Mouse (Mus musculus): ENCODE measurements at regions not wholly inside any gene's neighbourhood (a gene's known extent, or its start where the extent isn't known, plus 50 kb on each side); places are given as distances from the start of the nearest gene placed in this dataset. TPM values are rescaled to one million over a fixed set of nuclear protein-coding genes. Genes with fewer than 3 reads are reported as not detected.

DNA sequence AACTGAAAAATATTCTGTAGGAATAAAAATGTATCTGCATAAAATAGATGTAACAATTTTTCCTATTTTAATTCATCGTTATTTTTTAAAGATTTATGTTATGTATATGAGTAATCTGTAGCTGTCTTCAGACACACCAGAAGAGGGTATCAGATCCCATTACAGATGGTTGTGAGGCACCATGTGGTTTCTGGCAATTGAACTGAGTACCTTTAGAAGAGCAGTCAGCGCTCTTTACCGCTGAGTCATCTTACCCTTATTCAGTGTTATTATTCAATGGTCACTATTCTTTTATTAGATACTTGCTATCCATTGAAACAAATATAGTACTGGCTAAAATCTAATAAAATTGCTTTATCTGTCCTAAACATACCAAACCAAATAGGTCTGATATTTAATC, 820.7 kb upstream of the Nrxn1 start:
- ATAC-seq (ENCODE audit: insufficient read depth) (no peak), DNase-seq (no peak)
- Histone ChIP-seq H3K27ac (ENCODE audit: low read depth) (no peak overlapping the region), H3K9ac (no peak overlapping the region), H3K27me3 (ENCODE audit: insufficient read depth, low read length) (no peaks in the 10 kb centered on the region), H3K4me2 (no peak overlapping the region), H3K4me1 (ENCODE audit: insufficient read depth) (no peaks in the 10 kb centered on the region), H3K36me3 (ENCODE audit: insufficient read depth) (no peaks in the 10 kb centered on the region), H3K4me3 (ENCODE audit: low read depth, low read length) (no peak overlapping the region), H3K9me3 (ENCODE audit: low read depth, low read length) (no peaks in the 10 kb centered on the region)
- 89% methylated on average over 3 of the region's 3 CpGs for WGBS
- no peak for TF ChIP-seq CTCF (IDR thresholded peaks at IDR 0.05; ENCODE audit: low read depth)

DNA sequence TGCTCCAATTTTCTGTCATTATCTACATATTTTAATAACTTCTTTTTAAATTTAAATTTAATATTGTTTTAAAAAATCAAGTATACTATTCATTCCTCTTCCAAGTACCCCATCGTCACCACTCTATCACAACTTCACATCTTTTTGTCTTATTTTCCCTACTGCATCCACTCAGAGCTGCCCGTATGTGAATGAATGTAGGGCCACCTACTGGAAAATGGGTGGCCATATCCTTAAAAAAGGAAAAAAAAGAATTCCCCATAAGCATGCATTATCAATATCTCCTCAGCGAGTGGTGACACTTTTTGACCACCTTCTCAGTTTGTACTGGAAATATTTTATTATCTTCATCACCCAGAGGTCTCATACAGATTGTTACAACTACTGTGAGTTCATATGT, 810.2 kb upstream of the Nrxn1 start:
- ATAC-seq (ENCODE audit: insufficient read depth) = no peak
- Histone ChIP-seq H3K9ac (no peak overlapping the region), H3K4me3 (ENCODE audit: low read depth, low read length) (no peak overlapping the region), H3K4me2 (no peak overlapping the region), H3K4me1 (ENCODE audit: insufficient read depth) (no peaks in the 10 kb centered on the region), H3K36me3 (ENCODE audit: insufficient read depth) (no peaks in the 10 kb centered on the region), H3K9me3 (ENCODE audit: low read depth, low read length) (no peaks in the 10 kb centered on the region), H3K27me3 (ENCODE audit: insufficient read depth, low read length) (no peaks in the 10 kb centered on the region), H3K27ac (ENCODE audit: low read depth) (no peak overlapping the region)
- no peak for TF ChIP-seq CTCF (IDR thresholded peaks at IDR 0.05; ENCODE audit: low read depth)
- DNase-seq = no peak
- 83% methylated on average over 3 of the region's 3 CpGs for WGBS

DNA sequence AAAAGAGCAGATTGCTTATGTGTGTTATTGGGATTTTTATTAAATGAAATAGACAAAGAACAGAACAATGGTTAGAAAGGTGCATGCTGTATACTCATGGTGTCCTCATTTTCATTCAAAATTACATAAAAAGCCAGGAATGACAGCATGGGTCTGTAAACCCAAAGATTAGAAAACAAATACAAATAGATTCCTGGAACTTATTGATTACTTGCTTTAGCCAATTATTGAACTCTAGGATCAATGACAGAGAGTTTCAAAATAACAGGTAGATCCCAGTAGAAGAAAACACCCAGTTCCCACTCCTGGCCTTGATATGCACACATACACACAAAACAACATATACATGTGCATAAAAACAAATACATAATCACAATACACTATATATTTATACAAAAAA, 782.4 kb upstream of the Nrxn1 start:
- no peak overlapping the region for H3K4me2 ChIP-seq
- H3K27ac ChIP-seq (ENCODE audit: low read depth) = no peak overlapping the region
- no peak for DNase-seq
- ATAC-seq (ENCODE audit: insufficient read depth) = no peak
- H3K9ac ChIP-seq = no peak overlapping the region
- H3K9me3 ChIP-seq (ENCODE audit: low read depth, low read length) = no peaks in the 10 kb centered on the region
- H3K4me3 ChIP-seq (ENCODE audit: low read depth, low read length) = no peak overlapping the region
- H3K27me3 ChIP-seq (ENCODE audit: insufficient read depth, low read length) = no peaks in the 10 kb centered on the region
- H3K4me1 ChIP-seq (ENCODE audit: insufficient read depth) = no peaks in the 10 kb centered on the region
- TF ChIP-seq CTCF (IDR thresholded peaks at IDR 0.05; ENCODE audit: low read depth) = no peak
- H3K36me3 ChIP-seq (ENCODE audit: insufficient read depth) = no peaks in the 10 kb centered on the region

DNA sequence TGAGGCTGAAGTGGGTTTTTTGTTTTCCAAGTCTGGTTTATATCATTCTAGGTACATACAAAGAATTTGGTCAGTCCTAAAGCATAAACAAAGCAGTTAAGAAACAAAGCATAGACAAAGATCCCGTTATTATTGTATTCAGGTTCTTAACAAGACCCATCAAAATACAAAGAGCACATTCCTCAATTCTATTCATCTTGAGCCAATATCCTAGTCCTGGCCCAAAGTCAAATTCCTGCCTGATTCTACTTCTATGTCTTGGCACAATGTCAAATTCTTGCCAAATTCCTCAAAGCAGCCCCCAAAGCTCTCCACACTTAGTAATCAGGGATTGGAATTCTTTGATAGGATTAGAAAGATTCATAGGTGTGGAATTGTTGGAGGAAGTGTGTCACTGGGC, 769.3 kb upstream of the Nrxn1 start:
- no peak overlapping the region for H3K27ac ChIP-seq (ENCODE audit: low read depth)
- peak; percentile 40 for DNase-seq
- no peaks in the 10 kb centered on the region for H3K4me1 ChIP-seq (ENCODE audit: insufficient read depth)
- no peaks in the 10 kb centered on the region for H3K36me3 ChIP-seq (ENCODE audit: insufficient read depth)
- no peak overlapping the region for H3K4me2 ChIP-seq
- no peaks in the 10 kb centered on the region for H3K9me3 ChIP-seq (ENCODE audit: low read depth, low read length)
- no peak for ATAC-seq (ENCODE audit: insufficient read depth)
- TF ChIP-seq CTCF (IDR thresholded peaks at IDR 0.05; ENCODE audit: low read depth) = no peak
- H3K9ac ChIP-seq = no peak overlapping the region
- no peak overlapping the region for H3K4me3 ChIP-seq (ENCODE audit: low read depth, low read length)
- no peaks in the 10 kb centered on the region for H3K27me3 ChIP-seq (ENCODE audit: insufficient read depth, low read length)
- WGBS = 41% methylated on average over 1 of the region's 1 CpGs

Small RNA genes in the stretch of these regions (microRNA-seq; reads per million reads assigned to microRNA genes)
- not detected for gene Gm44345 (ENCODE audit: borderline number of aligned reads)
